Mouse (Mus musculus) natural killer cell, adult 2 months (primary cell): ENCODE measurements at regions not wholly inside any gene's neighbourhood (a gene's known extent, or its start where the extent isn't known, plus 50 kb on each side); places are given as distances from the start of the nearest gene placed in this dataset.
A peak's percentile ranks its signal among the peaks of the same experiment; 100 is the strongest.

Experiments used
- DNase-seq, 2 experiments: peaks; one replicate each; pipeline ENCODE4 v3.0.0; 2022; ENCODE audit warnings: low spot score in 2 of 2

- DNase-seq, result no peak
These were observed 287.5 kb upstream of the Adgrl2 start for GRCm38 (mm10) chr3:149277812-149278211.

GRCm38 (mm10) chr3:149275478-149276132, 285.2 kb upstream of the Adgrl2 start:
- no peak for DNase-seq

- no peak for DNase-seq
These were observed 284.6 kb upstream of the Adgrl2 start for GRCm38 (mm10) chr3:149274987-149275386.

GRCm38 (mm10) chr3:149273993-149274692, 283.8 kb upstream of the Adgrl2 start:
- no peak for DNase-seq

GRCm38 (mm10) chr3:149270459-149270858, 280.1 kb upstream of the Adgrl2 start:
- no peak for DNase-seq

GRCm38 (mm10) chr3:149262332-149262970, 272.1 kb upstream of the Adgrl2 start:
- no peak for DNase-seq

- no peak for DNase-seq
These were observed 271.4 kb upstream of the Adgrl2 start for GRCm38 (mm10) chr3:149261764-149262163.

GRCm38 (mm10) chr3:149258826-149259225, 268.5 kb upstream of the Adgrl2 start:
- DNase-seq, result no peak

- no peak for DNase-seq
These were observed 266.5 kb upstream of the Adgrl2 start for GRCm38 (mm10) chr3:149256891-149257290.

GRCm38 (mm10) chr3:149253080-149253479, 262.7 kb upstream of the Adgrl2 start:
- no peak for DNase-seq

GRCm38 (mm10) chr3:149252144-149252543, 261.8 kb upstream of the Adgrl2 start:
- no peak for DNase-seq

GRCm38 (mm10) chr3:149247626-149247987, 257.3 kb upstream of the Adgrl2 start:
- no peak for DNase-seq

- no peak for DNase-seq
These were observed 256.7 kb upstream of the Adgrl2 start for GRCm38 (mm10) chr3:149246935-149247625.

- DNase-seq, result no peak
These were observed 249.3 kb upstream of the Adgrl2 start for GRCm38 (mm10) chr3:149239664-149240063.

GRCm38 (mm10) chr3:149238076-149238475, 247.7 kb upstream of the Adgrl2 start:
- no peak for DNase-seq

- DNase-seq, result no peak
These were observed 244.8 kb upstream of the Adgrl2 start for GRCm38 (mm10) chr3:149235183-149235582.

GRCm38 (mm10) chr3:149233691-149234131, 243.4 kb upstream of the Adgrl2 start:
- DNase-seq, result no peak

- no peak for DNase-seq
These were observed 242.9 kb upstream of the Adgrl2 start for GRCm38 (mm10) chr3:149233191-149233641.

GRCm38 (mm10) chr3:149231346-149231745, 241.0 kb upstream of the Adgrl2 start:
- DNase-seq, result no peak

- no peak for DNase-seq
These were observed 237.2 kb upstream of the Adgrl2 start for GRCm38 (mm10) chr3:149227556-149227955.

- DNase-seq, result no peak
These were observed 236.4 kb upstream of the Adgrl2 start for GRCm38 (mm10) chr3:149226723-149227122.

- peak; percentile 4 to 22 for DNase-seq
These were observed 235.3 kb upstream of the Adgrl2 start for GRCm38 (mm10) chr3:149225684-149226083.
